Mouse (Mus musculus): ENCODE measurements at regions not wholly inside any gene's neighbourhood (a gene's known extent, or its start where the extent isn't known, plus 50 kb on each side); places are given as distances from the start of the nearest gene placed in this dataset.

- no peak overlapping the region for H3K4me3 ChIP-seq (ENCODE audit: low read depth, low read length)
- no peak overlapping the region for H3K27ac ChIP-seq (ENCODE audit: low read depth, low read length)
- H3K4me1 ChIP-seq (replicated peaks; ENCODE audit: control insufficient read depth, insufficient read depth, low read length) = no peaks in the 10 kb centered on the region
- H3K36me3 ChIP-seq (ENCODE audit: control insufficient read depth, insufficient read depth, low read length) = no peaks in the 10 kb centered on the region
- no peak overlapping the region for H3K9ac ChIP-seq (ENCODE audit: low read depth, low read length)
- H3K27me3 ChIP-seq (ENCODE audit: control insufficient read depth, insufficient read depth, low read length) = no peaks in the 10 kb centered on the region
- H3K9me3 ChIP-seq (ENCODE audit: control insufficient read depth, low read length) = no peaks in the 10 kb centered on the region
- ATAC-seq (ENCODE audit: low FRiP score) (no peak), DNase-seq (ENCODE audit: low spot score) (no peak)
- no peak overlapping the region for H3K4me2 ChIP-seq (replicated peaks; ENCODE audit: low read depth, low read length)
These were observed 97.8 kb upstream of the Smc2 start for GRCm38 (mm10) chr4:52341245-52341644.

- Histone ChIP-seq H3K36me3 (ENCODE audit: control insufficient read depth, insufficient read depth, low read length) (no peaks in the 10 kb centered on the region), H3K27ac (ENCODE audit: low read depth, low read length) (no peak overlapping the region), H3K9me3 (ENCODE audit: control insufficient read depth, low read length) (no peaks in the 10 kb centered on the region), H3K4me3 (ENCODE audit: low read depth, low read length) (no peak overlapping the region), H3K4me1 (replicated peaks; ENCODE audit: control insufficient read depth, insufficient read depth, low read length) (no peaks in the 10 kb centered on the region), H3K4me2 (replicated peaks; ENCODE audit: low read depth, low read length) (no peak overlapping the region), H3K27me3 (ENCODE audit: control insufficient read depth, insufficient read depth, low read length) (no peaks in the 10 kb centered on the region), H3K9ac (ENCODE audit: low read depth, low read length) (no peak overlapping the region)
- no peak for ATAC-seq (ENCODE audit: low FRiP score)
- WGBS = 62% methylated on average over 6 of the region's 6 CpGs
- peak; percentile 1 for DNase-seq (ENCODE audit: low spot score)
These were observed 77.3 kb upstream of the Smc2 start for GRCm38 (mm10) chr4:52361751-52362150.

- ATAC-seq (ENCODE audit: low FRiP score) (no peak), DNase-seq (ENCODE audit: low spot score) (no peak)
- Histone ChIP-seq H3K27me3 (ENCODE audit: control insufficient read depth, insufficient read depth, low read length) (no peaks in the 10 kb centered on the region), H3K9ac (ENCODE audit: low read depth, low read length) (no peak overlapping the region), H3K9me3 (ENCODE audit: control insufficient read depth, low read length) (no peaks in the 10 kb centered on the region), H3K36me3 (ENCODE audit: control insufficient read depth, insufficient read depth, low read length) (no peaks in the 10 kb centered on the region), H3K27ac (ENCODE audit: low read depth, low read length) (no peak overlapping the region), H3K4me2 (replicated peaks; ENCODE audit: low read depth, low read length) (no peak overlapping the region), H3K4me3 (ENCODE audit: low read depth, low read length) (no peak overlapping the region), H3K4me1 (replicated peaks; ENCODE audit: control insufficient read depth, insufficient read depth, low read length) (no peaks in the 10 kb centered on the region)
- WGBS = 84% methylated on average over 4 of the region's 4 CpGs
These were observed 73.2 kb upstream of the Smc2 start for GRCm38 (mm10) chr4:52365866-52366265.

- H3K9ac ChIP-seq (ENCODE audit: low read depth, low read length) = no peak overlapping the region
- H3K9me3 ChIP-seq (ENCODE audit: control insufficient read depth, low read length) = no peaks in the 10 kb centered on the region
- no peak for DNase-seq (ENCODE audit: low spot score)
- H3K4me3 ChIP-seq (ENCODE audit: low read depth, low read length) = no peak overlapping the region
- no peaks in the 10 kb centered on the region for H3K4me1 ChIP-seq (replicated peaks; ENCODE audit: control insufficient read depth, insufficient read depth, low read length)
- H3K27me3 ChIP-seq (ENCODE audit: control insufficient read depth, insufficient read depth, low read length) = no peaks in the 10 kb centered on the region
- no peak for ATAC-seq (ENCODE audit: low FRiP score)
- H3K4me2 ChIP-seq (replicated peaks; ENCODE audit: low read depth, low read length) = no peak overlapping the region
- no peak overlapping the region for H3K27ac ChIP-seq (ENCODE audit: low read depth, low read length)
- no peaks in the 10 kb centered on the region for H3K36me3 ChIP-seq (ENCODE audit: control insufficient read depth, insufficient read depth, low read length)
- 92% methylated on average over 3 of the region's 3 CpGs for WGBS
These were observed 70.5 kb upstream of the Smc2 start for GRCm38 (mm10) chr4:52368527-52368926.
